ENCODE assay signal across 25 mouse cellular contexts in genomic region chr17:14815304-14815703, GRCm38 (mm10).
"Had no signal": no experiment of that assay in that cellular context is flagged by ENCODE, and none has a peak within 500 bp of the region (broad histone marks: within the 10 kb centered on the region; RNA-seq: fewer than 3 reads in every experiment).

No protein-coding gene starts in this region.

- H3K27me3 ChIP-seq: heart, embryonic 13.5 days; heart, embryonic 15.5 days; hindbrain, embryonic 12.5 days; intestine, embryonic 15.5 days; limb, embryonic 13.5 days had no signal

- ATAC-seq: hindbrain, embryonic 16.5 days; inflammation-experienced regulatory T-cells, adult 6 months; intestine, embryonic 15.5 days; intestine, postnatal 0 days had no signal

- H3K9ac ChIP-seq: heart, embryonic 13.5 days; heart, embryonic 15.5 days; hindbrain, embryonic 12.5 days; hindbrain, embryonic 14.5 days; intestine, embryonic 15.5 days; limb, embryonic 13.5 days had no signal

- H3K4me3 ChIP-seq: heart, adult 2 months; heart, embryonic 13.5 days; heart, embryonic 15.5 days; hindbrain, embryonic 10.5 days; hindbrain, embryonic 12.5 days; intestine, embryonic 15.5 days; layer of hippocampus, adult 2 months; left cerebral cortex, adult 2 months; limb, embryonic 13.5 days had no signal

- H3K36me3 ChIP-seq: heart, embryonic 13.5 days; heart, embryonic 15.5 days; hindbrain, embryonic 10.5 days; hindbrain, embryonic 12.5 days; intestine, embryonic 15.5 days; limb, embryonic 13.5 days had no signal

- H3K4me2 ChIP-seq: heart, embryonic 11.5 days; heart, embryonic 13.5 days; heart, embryonic 15.5 days; hindbrain, embryonic 12.5 days; hindbrain, embryonic 14.5 days; intestine, embryonic 15.5 days; limb, embryonic 13.5 days; liver, embryonic 11.5 days had no signal

- DNase-seq: gastrocnemius, postnatal 14 days; gastrocnemius, postnatal 36 days; heart, adult 2 months; heart, postnatal 14 days; heart, postnatal 36 days; kidney, adult 18-20 months; kidney, adult 8-10 months; kidney, postnatal 10 days; kidney, postnatal 25 days; kidney, postnatal 4 days; liver had no signal

- H3K27ac ChIP-seq: heart, adult 2 months; heart, embryonic 13.5 days; heart, embryonic 15.5 days; hindbrain, embryonic 10.5 days; hindbrain, embryonic 12.5 days; hindbrain, embryonic 14.5 days; intestine, embryonic 15.5 days; layer of hippocampus, adult 2 months; left cerebral cortex, adult 2 months; limb, embryonic 13.5 days had no signal

- H3K9me3 ChIP-seq: heart, embryonic 13.5 days; heart, embryonic 15.5 days; hindbrain, embryonic 10.5 days; hindbrain, embryonic 12.5 days; intestine, embryonic 15.5 days; limb, embryonic 13.5 days had no signal

- H3K4me1 ChIP-seq: heart, embryonic 13.5 days; heart, embryonic 15.5 days; hindbrain, embryonic 12.5 days; intestine, embryonic 15.5 days; limb, embryonic 13.5 days had no signal
